Mouse (Mus musculus) C2C12 (cell line): ENCODE data around the gene Aqp6. TPM values are rescaled to one million over a fixed set of nuclear protein-coding genes. Genes with fewer than 3 reads are reported as not detected.

Source experiments
- H3K27me3 ChIP-seq: one replicate; pipeline ENCODE4 v1.6.1; 2011; ENCODE audit not compliant: control insufficient read depth, insufficient read depth, insufficient read length
- H3K36me3 ChIP-seq: one replicate; pipeline ENCODE4 v1.6.1; 2011; ENCODE audit not compliant: control insufficient read depth, insufficient read depth
- H3K4me3 ChIP-seq: one replicate; pipeline ENCODE4 v1.5.1; 2011; ENCODE audit warnings: mild to moderate bottlenecking, control low read depth; ENCODE audit not compliant: poor library complexity, insufficient read depth, severe bottlenecking
- H3K79me2 ChIP-seq: one replicate; pipeline ENCODE4 v1.6.1; 2011; ENCODE audit not compliant: control insufficient read depth, insufficient read depth
- H3K79me3 ChIP-seq: one replicate; pipeline ENCODE4 v1.6.1; 2011; ENCODE audit warnings: low read depth, control low read depth
- H3ac ChIP-seq: one replicate; pipeline ENCODE3; 2011; ENCODE audit warnings: low read depth; ENCODE audit not compliant: control insufficient read depth, insufficient read length
- CEBPB ChIP-seq: IDR thresholded peaks from one replicate; pipeline ENCODE4 v1.6.1; 2011; ENCODE audit warnings: low read depth, mild to moderate bottlenecking, control low read depth, moderate library complexity
- CTCF ChIP-seq: IDR thresholded peaks from one replicate; pipeline ENCODE4 v1.5.1; 2011; ENCODE audit not compliant: control insufficient read depth, insufficient read depth, insufficient read length
- FOSL1 ChIP-seq: IDR thresholded peaks from one replicate; pipeline ENCODE4 v1.8.0; 2011; ENCODE audit warnings: mild to moderate bottlenecking, low read length; ENCODE audit not compliant: poor library complexity, insufficient read depth, severe bottlenecking
- MAX ChIP-seq: IDR thresholded peaks from one replicate; pipeline ENCODE4 v1.6.1; 2011; ENCODE audit warnings: mild to moderate bottlenecking, control low read depth
- MYOD1 ChIP-seq: IDR thresholded peaks from one replicate; pipeline ENCODE4 v1.6.1; 2011; ENCODE audit warnings: low read depth; ENCODE audit not compliant: control insufficient read depth, insufficient read length
- MYOG ChIP-seq: IDR thresholded peaks from one replicate; pipeline ENCODE4 v1.6.1; 2011; ENCODE audit not compliant: control insufficient read depth, insufficient read length; ENCODE audit errors: extremely low read depth
- USF1 ChIP-seq: IDR thresholded peaks from one replicate; pipeline ENCODE4 v1.6.1; 2011; ENCODE audit warnings: low read depth, mild to moderate bottlenecking, control low read depth, moderate library complexity
- long read RNA-seq, 2 experiments: library from polyadenylated mRNA; unstranded; transcript quantifications; one replicate each; pipeline ENCODE4 v2.0.0; 2019 to 2020
- polyA plus RNA-seq: library from polyadenylated mRNA; unstranded; fragments of >200 nt; fragmentation: generic; extraction: Trizol; gene quantifications from one replicate; pipeline ENCODE4 v1.2.1, GENCODE M21; 2012; ENCODE audit warnings: missing spikeins

Gene Aqp6
- not detected for polyA plus RNA-seq
- long read RNA-seq, experiment 1 = 0 reads
- long read RNA-seq, experiment 2 = 0 reads

GRCm38 (mm10) chr15:99600986-99601822, at the start of gene Aqp6:
Aqp6 (plus strand) TSS chr15:99601400.
- H3ac ChIP-seq = no peak within 1 kb of the TSS
- no peak within 1 kb of the TSS for H3K4me3 ChIP-seq
- no peaks in the 10 kb centered on the region for H3K79me3 ChIP-seq
- H3K27me3 ChIP-seq = peaks cover 17% of the 10 kb centered on the region
- H3K79me2 ChIP-seq = no peaks in the 10 kb centered on the region
- no peak for TF ChIP-seq CTCF
- no peak for TF ChIP-seq MAX
- no peak for TF ChIP-seq MYOG
- no peak for TF ChIP-seq CEBPB
- TF ChIP-seq FOSL1 = no peak
- no peaks in the 10 kb centered on the region for H3K36me3 ChIP-seq

GRCm38 (mm10) chr15:99553767-99554166, 47.4 kb upstream of the Aqp6 start:
- H3K79me2 ChIP-seq = no peaks in the 10 kb centered on the region
- H3K4me3 ChIP-seq = no peak overlapping the region
- no peak overlapping the region for H3ac ChIP-seq
- H3K36me3 ChIP-seq = no peaks in the 10 kb centered on the region
- H3K79me3 ChIP-seq = no peaks in the 10 kb centered on the region
- H3K27me3 ChIP-seq = no peaks in the 10 kb centered on the region
- peak; percentile 1 for TF ChIP-seq CEBPB
- peak; percentile 81 for TF ChIP-seq MYOD1
- TF ChIP-seq FOSL1 = peak; percentile 94
- no peak for TF ChIP-seq CTCF
- peak; percentile 84 for TF ChIP-seq USF1
- peak; percentile 97 for TF ChIP-seq MAX
- TF ChIP-seq MYOG = no peak

- Histone ChIP-seq H3ac (no peak overlapping the region), H3K79me2 (no peaks in the 10 kb centered on the region)
- no peak for TF ChIP-seq CEBPB
- TF ChIP-seq CTCF = no peak
- no peak for TF ChIP-seq USF1
- TF ChIP-seq FOSL1 = no peak
These were observed 42.3 kb upstream of the Aqp6 start for GRCm38 (mm10) chr15:99558947-99559346.

GRCm38 (mm10) chr15:99560246-99560645, 41.0 kb upstream of the Aqp6 start:
- Histone ChIP-seq H3K27me3 (no peaks in the 10 kb centered on the region), H3K36me3 (no peaks in the 10 kb centered on the region), H3K79me2 (no peaks in the 10 kb centered on the region), H3K79me3 (no peaks in the 10 kb centered on the region), H3ac (no peak overlapping the region), H3K4me3 (no peak overlapping the region)
- no peak for TF ChIP-seq FOSL1
- no peak for TF ChIP-seq CEBPB
- no peak for TF ChIP-seq USF1
- TF ChIP-seq CTCF = no peak
- TF ChIP-seq MAX = no peak

More at GRCm38 (mm10) chr15:99558947-99559346, 42.3 kb upstream of the Aqp6 start:
- no peaks in the 10 kb centered on the region for H3K36me3 ChIP-seq
- no peak overlapping the region for H3K4me3 ChIP-seq
- H3K27me3 ChIP-seq = no peaks in the 10 kb centered on the region
- H3K79me3 ChIP-seq = no peaks in the 10 kb centered on the region

GRCm38 (mm10) chr15:99567371-99567770, 33.8 kb upstream of the Aqp6 start:
- TF ChIP-seq CTCF = no peak
- no peak for TF ChIP-seq MAX
- TF ChIP-seq FOSL1 = no peak
- no peak for TF ChIP-seq MYOD1
- no peak for TF ChIP-seq CEBPB
- no peak for TF ChIP-seq MYOG
- no peak for TF ChIP-seq USF1

More at GRCm38 (mm10) chr15:99567371-99567770, 33.8 kb upstream of the Aqp6 start:
- Histone ChIP-seq H3K36me3 (no peaks in the 10 kb centered on the region), H3K4me3 (no peak overlapping the region), H3K79me2 (no peaks in the 10 kb centered on the region), H3K27me3 (no peaks in the 10 kb centered on the region), H3K79me3 (no peaks in the 10 kb centered on the region), H3ac (no peak overlapping the region)
